Mouse (Mus musculus): Measurements from ENCODE around the gene Srp54c. TPM values are rescaled to one million over a fixed set of nuclear protein-coding genes. Genes with fewer than 3 reads are reported as not detected.

The Srp54c gene
- polyA plus RNA-seq, 1 experiment from 2014 or later: 31.4 TPM

GRCm38 (mm10) chr12:55298112-55298511, 68.1 kb downstream of the Srp54c start:
- no peaks in the 10 kb centered on the region for H3K27me3 ChIP-seq

GRCm38 (mm10) chr12:55299336-55299735, 69.4 kb downstream of the Srp54c start, which contains the start of gene 1110008L16Rik:
1110008L16Rik (plus strand) TSS chr12:55299577.
- no peaks in the 10 kb centered on the region for H3K27me3 ChIP-seq
- ATAC-seq (ENCODE audit: insufficient read depth): no peak
- H3K36me3 ChIP-seq (replicated peaks): peaks cover 37% of the 10 kb centered on the region
- no peaks in the 10 kb centered on the region for H3K9me3 ChIP-seq (replicated peaks)
- no peak within 1 kb of the TSS for H3K27ac ChIP-seq (replicated peaks)
- no peak within 1 kb of the TSS for H3K4me3 ChIP-seq (replicated peaks)
- WGBS (ENCODE audit: insufficient replicate concordance): 75% methylated on average over 5 of the region's 5 CpGs
- no peak within 1 kb of the TSS for H3K4me2 ChIP-seq
- H3K4me1 ChIP-seq (replicated peaks): peaks cover 35% of the 10 kb centered on the region
- no peak within 1 kb of the TSS for H3K9ac ChIP-seq

More at GRCm38 (mm10) chr12:55298112-55298511, 68.1 kb downstream of the Srp54c start:
- ATAC-seq (ENCODE audit: insufficient read depth): no peak
- Histone ChIP-seq H3K9me3 (replicated peaks) (no peaks in the 10 kb centered on the region), H3K9ac (no peak overlapping the region), H3K4me3 (replicated peaks) (no peak overlapping the region), H3K36me3 (replicated peaks) (peaks cover 48% of the 10 kb centered on the region), H3K4me1 (replicated peaks) (peaks cover 23% of the 10 kb centered on the region), H3K4me2 (no peak overlapping the region), H3K27ac (replicated peaks) (no peak overlapping the region)
- WGBS (ENCODE audit: insufficient replicate concordance): 85% methylated on average over 9 of the region's 9 CpGs

DNA sequence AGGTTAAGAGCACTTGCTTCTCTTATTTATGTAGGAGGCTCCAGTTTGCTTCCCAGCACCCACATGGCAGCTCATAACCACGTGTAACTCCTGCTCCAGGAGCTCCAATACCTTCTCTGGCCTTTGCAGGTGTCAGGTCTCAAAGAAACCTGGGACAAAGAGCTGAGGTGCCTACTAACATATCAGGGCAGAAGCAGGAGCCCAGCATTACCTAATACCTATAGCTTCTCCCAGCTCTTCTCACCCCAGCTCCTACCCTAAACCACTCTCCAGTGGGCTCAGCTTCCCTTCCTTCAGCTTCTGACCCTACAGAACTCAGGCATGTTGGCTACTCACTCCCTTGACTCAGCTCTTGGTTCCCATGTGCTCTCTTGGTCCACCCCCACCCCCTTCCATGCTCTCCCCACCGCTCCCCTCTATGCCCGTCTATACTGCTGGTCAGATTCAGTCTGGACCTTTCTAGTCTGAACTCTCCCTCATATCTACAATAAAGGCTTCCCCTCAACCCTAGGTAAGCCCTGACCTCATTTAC, 70.9 kb downstream of the Srp54c start:
- Histone ChIP-seq H3K27ac (replicated peaks) (peak overlapping the region; percentile 96; the same call in 1 of the 2 replicates), H3K4me1 (replicated peaks) (peaks cover 35% of the 10 kb centered on the region), H3K9me3 (replicated peaks) (no peaks in the 10 kb centered on the region), H3K36me3 (replicated peaks) (peaks cover 25% of the 10 kb centered on the region), H3K27me3 (no peaks in the 10 kb centered on the region), H3K4me2 (peak overlapping the region; percentile 83), H3K9ac (peak overlapping the region; percentile 75), H3K4me3 (replicated peaks) (peak overlapping the region; percentile 68)
- 63% methylated on average over 3 of the region's 3 CpGs for WGBS (ENCODE audit: insufficient replicate concordance)
- ATAC-seq (ENCODE audit: insufficient read depth): no peak

- Histone ChIP-seq H3K9me3 (replicated peaks) (no peaks in the 10 kb centered on the region), H3K27me3 (no peaks in the 10 kb centered on the region), H3K27ac (replicated peaks) (peak overlapping the region; percentile 96), H3K4me1 (replicated peaks) (peaks cover 35% of the 10 kb centered on the region), H3K4me2 (peak overlapping the region; percentile 83), H3K36me3 (replicated peaks) (peaks cover 23% of the 10 kb centered on the region), H3K4me3 (replicated peaks) (peak overlapping the region; percentile 68), H3K9ac (peak overlapping the region; percentile 75)
- ATAC-seq (ENCODE audit: insufficient read depth): no peak
- WGBS (ENCODE audit: insufficient replicate concordance): 22% methylated on average over 11 of the region's 11 CpGs
These were observed 71.7 kb downstream of the Srp54c start for GRCm38 (mm10) chr12:55301472-55302300.

DNA sequence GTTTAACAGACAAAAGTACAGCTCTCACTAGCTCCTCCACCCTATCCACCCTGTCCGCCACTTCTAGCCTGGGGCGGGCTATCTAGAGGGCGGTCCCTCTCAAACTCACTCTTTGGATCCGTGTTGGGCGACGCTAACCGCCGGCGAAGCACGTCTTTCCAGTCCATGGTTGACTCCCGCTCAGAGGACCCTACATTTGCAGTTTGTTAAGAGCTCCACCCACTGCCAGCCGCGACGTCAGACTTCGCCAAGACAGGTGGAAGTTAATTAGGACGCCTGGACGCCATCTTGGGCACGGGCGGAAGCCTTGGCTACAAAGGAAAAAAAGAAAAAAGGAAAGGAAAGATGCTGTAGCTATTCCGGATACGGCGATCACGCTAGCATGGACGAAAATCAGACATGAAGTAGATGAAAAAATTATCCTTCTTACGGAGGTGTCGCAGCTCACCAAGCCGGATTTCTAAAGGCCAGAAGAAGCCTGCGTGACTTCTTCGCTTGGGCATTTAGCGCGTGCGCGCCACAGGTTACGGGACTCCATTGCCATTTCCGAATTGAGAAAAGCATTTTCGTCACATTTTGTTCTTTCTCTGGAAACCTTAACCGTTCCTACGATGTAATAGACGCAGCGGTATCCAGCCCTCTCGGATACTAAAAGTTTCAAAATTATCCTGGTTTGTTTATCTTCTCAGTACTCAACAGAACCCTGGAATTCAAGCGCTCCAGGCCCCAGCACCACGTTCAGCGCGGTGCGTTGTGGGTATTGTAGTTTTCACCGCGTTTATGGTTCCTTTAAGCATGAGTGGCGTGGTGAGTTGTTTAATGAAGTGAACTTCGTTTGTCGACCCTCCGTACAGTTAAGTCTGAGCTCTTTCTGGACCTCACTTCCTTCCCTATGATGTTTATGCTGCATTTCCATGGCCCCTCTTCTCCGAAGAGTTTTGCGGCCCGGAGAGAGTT, 72.8 kb downstream of the Srp54c start, which contains the start of gene Ppp2r3c:
TSS of gene Ppp2r3c (minus strand) at position 514 of the 957 bp plus-strand sequence.
- H3K9ac ChIP-seq: peak within 1 kb of the TSS; percentile 75
- peak within 1 kb of the TSS; percentile 68 for H3K4me3 ChIP-seq (replicated peaks)
- WGBS (ENCODE audit: insufficient replicate concordance): under 1% methylated on average over 55 of the region's 55 CpGs
- peak; percentile 91 for ATAC-seq (ENCODE audit: insufficient read depth)
- peaks cover 14% of the 10 kb centered on the region for H3K36me3 ChIP-seq (replicated peaks)
- H3K27me3 ChIP-seq: no peaks in the 10 kb centered on the region
- no peaks in the 10 kb centered on the region for H3K9me3 ChIP-seq (replicated peaks)
- H3K27ac ChIP-seq (replicated peaks): peak within 1 kb of the TSS; percentile 96
- peak within 1 kb of the TSS; percentile 83 for H3K4me2 ChIP-seq
- peaks cover 35% of the 10 kb centered on the region for H3K4me1 ChIP-seq (replicated peaks)

DNA sequence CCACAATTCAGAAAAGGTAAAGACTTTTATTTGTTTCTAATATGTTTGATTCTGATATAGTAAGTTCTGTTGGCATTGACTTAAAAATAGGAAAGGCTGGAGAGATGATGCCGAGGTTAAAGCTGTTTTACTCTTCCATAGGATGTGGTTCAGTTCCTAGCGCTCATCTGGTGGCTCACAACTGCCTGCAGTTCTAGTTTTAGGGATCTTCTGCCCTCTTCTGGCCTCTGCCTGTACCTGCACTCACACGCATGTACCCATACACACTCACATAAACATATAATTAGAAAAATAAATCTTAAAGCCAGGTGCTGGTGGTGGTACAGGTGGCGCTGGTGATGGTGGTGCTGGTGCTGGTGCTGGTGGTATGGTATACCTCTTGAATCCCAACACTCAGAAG, 76.4 kb downstream of the Srp54c start:
- 79% methylated on average over 4 of the region's 4 CpGs for WGBS (ENCODE audit: insufficient replicate concordance)

GRCm38 (mm10) chr12:55307566-55307965, 77.6 kb downstream of the Srp54c start:
- no peaks in the 10 kb centered on the region for H3K9me3 ChIP-seq (replicated peaks)
- H3K4me2 ChIP-seq: no peak overlapping the region
- H3K4me3 ChIP-seq (replicated peaks): no peak overlapping the region
- ATAC-seq (ENCODE audit: insufficient read depth): no peak
- no peaks in the 10 kb centered on the region for H3K27me3 ChIP-seq
- H3K4me1 ChIP-seq (replicated peaks): peaks cover 11% of the 10 kb centered on the region
- no peak overlapping the region for H3K27ac ChIP-seq (replicated peaks)
- H3K36me3 ChIP-seq (replicated peaks): peaks cover 3% of the 10 kb centered on the region; the same call in 1 of the 2 replicates
- no peak overlapping the region for H3K9ac ChIP-seq
- 74% methylated on average over 6 of the region's 6 CpGs for WGBS (ENCODE audit: insufficient replicate concordance)

More for the DNA sequence above, 76.4 kb downstream of the Srp54c start:
- H3K4me1 ChIP-seq (replicated peaks): peaks cover 17% of the 10 kb centered on the region
- no peak overlapping the region for H3K4me3 ChIP-seq (replicated peaks)
- H3K36me3 ChIP-seq (replicated peaks): peaks cover 3% of the 10 kb centered on the region; the same call in 1 of the 2 replicates
- H3K27me3 ChIP-seq: no peaks in the 10 kb centered on the region
- H3K9ac ChIP-seq: no peak overlapping the region
- no peak overlapping the region for H3K4me2 ChIP-seq
- H3K27ac ChIP-seq (replicated peaks): no peak overlapping the region
- H3K9me3 ChIP-seq (replicated peaks): no peaks in the 10 kb centered on the region
- ATAC-seq (ENCODE audit: insufficient read depth): no peak

GRCm38 (mm10) chr12:55308731-55309130, 78.8 kb downstream of the Srp54c start:
- Histone ChIP-seq H3K4me2 (no peak overlapping the region), H3K27me3 (no peaks in the 10 kb centered on the region), H3K9me3 (replicated peaks) (no peaks in the 10 kb centered on the region), H3K27ac (replicated peaks) (no peak overlapping the region), H3K4me1 (replicated peaks) (peaks cover 6% of the 10 kb centered on the region), H3K36me3 (replicated peaks) (peaks cover 3% of the 10 kb centered on the region; the same call in 1 of the 2 replicates), H3K9ac (no peak overlapping the region), H3K4me3 (replicated peaks) (no peak overlapping the region)
- WGBS (ENCODE audit: insufficient replicate concordance): 81% methylated on average over 9 of the region's 9 CpGs
- ATAC-seq (ENCODE audit: insufficient read depth): no peak

DNA sequence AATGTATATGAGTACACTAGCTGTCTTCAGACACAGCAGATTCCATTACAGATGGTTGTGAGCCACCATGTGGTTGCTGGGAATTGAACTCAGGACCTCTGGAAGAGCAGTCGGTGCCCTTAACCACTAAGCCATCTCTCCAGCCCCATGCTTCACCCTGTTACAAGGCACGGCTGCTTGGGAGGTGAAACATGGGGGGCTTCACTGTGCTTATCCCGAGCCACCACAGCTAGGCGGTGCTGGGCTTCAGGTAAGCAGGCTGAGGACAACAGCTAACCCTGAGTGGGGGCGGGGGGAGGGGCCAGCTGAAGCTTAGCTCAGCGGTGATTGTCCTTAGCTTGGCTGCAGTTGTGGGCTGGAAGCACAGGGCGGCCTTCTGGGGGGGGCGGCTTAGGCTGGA, 79.5 kb downstream of the Srp54c start:
- WGBS (ENCODE audit: insufficient replicate concordance): 75% methylated on average over 8 of the region's 8 CpGs
- no peak overlapping the region for H3K4me3 ChIP-seq (replicated peaks)
- no peak overlapping the region for H3K4me2 ChIP-seq
- no peaks in the 10 kb centered on the region for H3K4me1 ChIP-seq (replicated peaks)
- no peak overlapping the region for H3K9ac ChIP-seq
- H3K27ac ChIP-seq (replicated peaks): no peak overlapping the region
- H3K36me3 ChIP-seq (replicated peaks): peaks cover 3% of the 10 kb centered on the region; the same call in 1 of the 2 replicates
- ATAC-seq (ENCODE audit: insufficient read depth): no peak
- no peaks in the 10 kb centered on the region for H3K27me3 ChIP-seq
- H3K9me3 ChIP-seq (replicated peaks): no peaks in the 10 kb centered on the region

- Histone ChIP-seq H3K4me2 (no peak overlapping the region), H3K9me3 (replicated peaks) (no peaks in the 10 kb centered on the region), H3K9ac (no peak overlapping the region), H3K27ac (replicated peaks) (no peak overlapping the region), H3K4me1 (replicated peaks) (no peaks in the 10 kb centered on the region), H3K27me3 (0 out of 2 replicates have a peak, but pooled peaks cover 5% of the 10 kb centered on the region), H3K36me3 (replicated peaks) (no peaks in the 10 kb centered on the region), H3K4me3 (replicated peaks) (no peak overlapping the region)
- 78% methylated on average over 7 of the region's 7 CpGs for WGBS (ENCODE audit: insufficient replicate concordance)
- ATAC-seq (ENCODE audit: insufficient read depth): no peak
These were observed 81.9 kb downstream of the Srp54c start for GRCm38 (mm10) chr12:55311841-55312240.
